Mouse (Mus musculus): ENCODE data around the gene Tmem52. TPM values are rescaled to one million over a fixed set of nuclear protein-coding genes. Genes with fewer than 3 reads are reported as not detected.
"Not testable (repeated sequence)": the region's sequence is repeated elsewhere in the genome, so short reads cannot be mapped to it uniquely, and the experiment has no call there.

Gene Tmem52
- total RNA-seq, 2 experiments from 2014 or later: 262 to 263 TPM

DNA sequence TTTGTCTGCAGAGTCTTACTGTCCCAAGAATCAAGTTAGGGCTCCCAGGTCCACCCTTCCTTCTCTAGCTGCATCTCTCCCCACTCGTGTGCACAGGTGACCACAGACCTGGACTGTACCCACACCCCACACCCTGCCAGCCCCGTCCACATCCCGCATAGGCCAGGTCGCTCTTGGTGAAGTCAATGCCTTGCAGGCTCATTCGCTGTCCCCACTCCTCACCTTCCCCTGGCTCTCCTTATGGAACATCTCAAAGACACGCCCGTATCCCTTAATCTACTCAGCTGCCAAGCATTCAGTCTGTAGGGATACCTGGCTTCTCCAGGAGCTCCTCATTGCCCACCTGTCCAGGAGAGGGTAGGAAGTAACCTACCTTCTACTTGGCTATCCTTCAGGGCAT, 2.5 kb downstream of the Tmem52 start:
- DNase-seq: no peak

GRCm38 (mm10) chr4:155472716-155473290, 3.9 kb downstream of the Tmem52 start:
- DNase-seq: peak; percentile 69

GRCm38 (mm10) chr4:155473319-155473718, 4.4 kb downstream of the Tmem52 start:
- peak; percentile 76 for DNase-seq

DNA sequence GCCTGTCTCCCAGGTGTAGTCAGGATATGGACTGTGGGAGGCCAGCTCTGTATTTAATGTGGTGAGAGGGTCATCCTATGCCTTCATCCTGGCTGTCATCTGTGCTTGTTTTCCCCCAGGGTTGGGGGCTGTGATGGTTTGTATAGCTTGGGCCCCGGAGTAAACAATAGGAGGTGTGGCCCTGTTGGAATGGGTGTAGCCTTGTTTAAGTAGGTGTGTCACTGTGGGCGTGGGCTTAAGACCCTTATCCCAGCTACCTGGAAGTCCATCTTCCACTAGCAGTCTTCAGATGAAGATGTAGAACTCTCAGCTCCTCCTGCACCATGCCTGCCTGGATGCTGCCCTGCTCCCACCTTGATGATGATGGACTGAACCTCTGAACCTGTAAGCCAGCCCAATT, 4.9 kb downstream of the Tmem52 start:
- not testable (repeated sequence) for DNase-seq

DNA sequence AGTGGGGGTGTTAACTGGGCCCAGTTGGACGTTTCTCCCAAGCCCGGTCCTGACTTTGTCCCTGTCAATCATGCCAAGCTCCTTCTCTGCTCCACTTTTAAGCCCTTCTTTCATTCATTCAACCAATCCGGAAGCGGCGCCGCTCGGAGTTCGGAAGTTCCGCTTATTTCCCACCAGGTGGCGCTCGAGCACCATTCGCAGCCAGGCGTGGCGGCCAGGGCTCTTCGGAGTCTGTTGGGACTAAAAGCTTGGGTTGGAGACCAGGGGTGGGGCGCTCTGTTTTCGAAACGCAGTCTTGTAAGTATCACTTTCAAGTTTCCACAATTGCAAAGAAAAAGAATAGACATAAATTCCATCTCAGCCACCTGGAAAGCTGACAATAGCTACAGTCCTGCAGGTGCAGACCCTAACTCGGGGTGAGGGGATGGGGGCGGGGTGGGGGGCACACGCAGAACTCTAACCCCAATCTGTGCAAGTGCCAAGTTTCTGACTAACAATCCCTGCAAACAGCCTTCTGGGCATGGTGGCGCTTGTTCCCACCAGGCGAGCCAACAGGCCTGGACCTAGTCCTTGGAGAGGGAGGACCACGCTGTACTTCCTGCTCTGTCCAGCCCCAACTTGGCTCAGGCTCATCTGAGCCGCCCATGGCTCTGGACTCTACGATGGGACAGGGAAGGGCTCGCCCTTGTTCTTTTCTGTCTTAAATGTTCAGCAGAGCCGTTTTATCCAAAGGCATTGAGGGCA, 12.6 kb downstream of the Tmem52 start:
- peak; percentile 79 for DNase-seq

DNA sequence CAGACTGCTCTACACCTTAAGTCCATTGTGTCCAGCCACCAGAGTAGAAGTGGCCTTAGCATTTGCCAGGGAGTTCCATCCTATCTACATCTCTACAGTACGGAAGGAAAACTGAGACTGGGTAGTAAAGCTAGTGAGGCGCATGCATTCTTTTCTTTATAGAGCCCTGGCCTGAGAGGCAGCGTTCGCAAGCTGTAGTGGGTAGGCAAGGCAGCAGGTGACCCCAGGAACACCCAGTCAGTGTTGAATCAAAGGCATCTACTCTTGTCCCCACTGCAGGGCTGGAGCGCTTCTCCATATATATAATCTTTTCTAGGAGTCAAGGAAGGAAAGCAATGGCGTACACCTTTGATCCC, 13.2 kb downstream of the Tmem52 start:
- DNase-seq: no peak

DNA sequence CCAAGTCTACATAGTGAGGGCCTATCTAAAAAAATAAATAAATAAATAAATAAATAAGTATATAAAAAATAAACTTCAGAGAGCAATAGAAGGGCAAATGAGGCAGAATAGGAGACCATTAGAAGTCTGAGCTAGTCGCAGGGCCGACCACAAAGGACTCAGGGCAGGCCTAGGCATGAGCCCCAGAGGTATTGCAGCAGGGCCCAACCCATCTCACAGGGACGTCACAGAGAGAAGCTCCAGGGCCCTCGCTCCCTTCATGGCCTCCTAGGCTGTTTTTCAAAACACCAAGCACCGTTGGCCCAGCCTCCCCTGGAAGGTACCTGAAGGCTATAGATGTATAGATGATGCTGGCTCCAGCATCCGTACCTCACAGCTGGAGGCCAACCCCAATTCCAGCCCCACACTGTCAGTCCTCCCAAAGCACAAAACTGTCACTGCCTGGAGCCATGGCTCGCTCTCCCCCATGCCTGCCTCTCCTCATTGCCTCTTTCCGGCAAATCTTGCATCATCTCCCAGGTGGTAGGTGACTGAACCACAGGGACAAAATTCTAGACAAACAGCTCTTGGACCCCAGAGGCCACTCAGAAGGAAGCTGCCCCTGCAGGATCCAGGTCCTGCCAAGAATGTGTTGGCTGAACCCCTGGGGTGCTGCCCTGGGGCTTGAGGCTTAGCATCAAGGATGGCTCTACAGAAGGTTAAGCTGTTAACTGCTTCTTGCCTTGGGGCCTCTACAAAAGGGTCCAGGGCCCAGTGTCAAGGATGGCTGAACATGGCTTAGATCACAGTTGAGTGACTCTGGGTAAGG, 14.0 kb downstream of the Tmem52 start:
- DNase-seq: no peak

DNA sequence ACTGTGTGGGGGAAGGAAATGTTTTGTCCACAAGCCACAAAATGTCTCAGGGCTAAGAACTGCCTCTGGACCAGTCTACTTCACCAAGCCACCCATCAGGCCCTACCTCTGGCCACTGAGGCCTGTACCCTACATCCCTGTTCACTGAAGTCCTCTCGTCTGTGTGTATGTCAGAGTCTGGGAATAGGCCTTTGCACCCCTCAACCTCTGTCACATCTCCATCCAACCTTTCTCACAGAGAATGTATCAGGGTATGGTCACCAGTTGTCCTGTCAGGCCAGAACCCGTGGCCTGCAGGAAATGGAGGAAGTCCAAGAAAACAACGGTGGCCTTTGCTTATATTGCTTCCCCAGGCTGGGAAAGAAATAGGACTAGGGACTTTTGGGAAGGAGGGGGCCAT, 16.6 kb downstream of the Tmem52 start:
- DNase-seq: peak; percentile 3

- DNase-seq: no peak
Observed at GRCm38 (mm10) chr4:155487746-155488145, 18.8 kb downstream of the Tmem52 start.

DNA sequence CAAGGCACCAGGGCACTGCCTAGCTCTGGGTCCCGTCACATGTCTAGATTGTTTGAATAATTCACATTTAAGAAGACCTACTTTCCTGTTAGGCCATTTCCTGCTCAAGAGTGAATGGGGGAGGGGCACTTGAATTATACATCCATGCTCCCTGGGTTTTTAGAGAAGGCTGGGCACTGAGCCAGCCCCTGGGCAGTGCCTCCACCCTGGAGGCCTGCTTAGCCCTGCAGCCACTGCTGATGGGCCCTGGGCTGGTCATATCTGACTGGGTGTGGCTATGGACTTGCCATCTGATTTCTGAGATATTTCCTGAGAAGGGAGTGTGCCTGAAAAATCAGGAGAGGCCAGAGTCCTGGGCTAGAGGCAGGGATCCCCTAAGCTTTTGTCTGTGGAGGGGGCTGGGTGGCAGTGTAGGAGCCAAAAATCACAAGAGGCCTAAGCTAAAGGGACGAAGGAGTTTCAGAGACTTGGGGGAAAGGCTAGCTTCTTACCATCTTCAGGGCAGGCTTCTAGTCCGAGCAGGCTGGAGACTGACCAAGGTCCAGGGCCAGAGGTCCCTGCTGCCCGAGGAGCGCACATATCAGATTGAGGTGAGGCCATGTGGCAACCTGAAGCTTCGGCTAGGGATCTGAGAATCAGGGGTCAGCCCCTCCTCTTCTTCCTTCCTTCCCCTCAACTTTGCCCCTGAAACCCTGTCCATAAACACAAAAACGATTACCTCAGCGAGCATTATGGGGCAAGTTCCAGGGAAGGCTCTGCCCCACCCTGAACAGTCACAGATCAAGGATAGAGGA, 19.5 kb downstream of the Tmem52 start:
- peak; percentile 53 for DNase-seq

- DNase-seq: peak; percentile 4
Observed at GRCm38 (mm10) chr4:155489101-155489970, 20.4 kb downstream of the Tmem52 start.

GRCm38 (mm10) chr4:155490456-155490855, 21.5 kb downstream of the Tmem52 start:
- DNase-seq: peak; percentile 4

- DNase-seq: peak; percentile 88
Observed at GRCm38 (mm10) chr4:155490990-155491504, 22.1 kb downstream of the Tmem52 start, which contains the start of gene Gnb1. Gene Gnb1 (plus strand): TSS chr4:155491361.

DNA sequence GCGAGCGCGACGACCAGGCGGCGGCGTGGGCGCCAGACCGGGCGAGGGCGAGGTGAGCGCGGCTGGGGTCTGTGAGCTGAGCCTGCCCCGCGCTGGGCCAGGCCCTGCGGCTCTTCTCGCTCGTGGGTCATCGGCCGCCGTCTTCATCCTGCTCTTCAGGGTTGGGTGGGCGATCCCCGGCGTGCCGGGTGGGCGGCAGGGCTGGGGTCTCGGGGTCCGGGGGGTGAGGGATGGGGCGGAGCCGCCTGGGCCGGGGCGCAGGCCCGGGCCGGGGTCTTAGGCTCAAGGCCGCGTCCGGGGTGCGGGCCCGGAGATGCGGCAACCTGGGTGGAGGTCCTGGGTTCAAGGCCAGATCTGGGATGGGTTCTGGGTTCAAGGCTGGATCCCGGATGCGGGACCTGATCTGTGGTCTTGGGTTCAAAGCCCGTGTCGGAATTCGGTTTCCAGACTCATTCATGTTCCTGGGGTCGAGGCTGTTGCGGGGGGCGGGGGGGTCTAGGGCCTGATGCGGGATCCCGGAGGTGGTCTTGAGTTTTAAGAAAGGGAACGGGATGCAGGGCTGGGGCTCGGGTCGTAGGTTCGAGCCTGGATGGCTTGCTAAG, 22.7 kb downstream of the Tmem52 start:
- DNase-seq: peak; percentile 33

DNA sequence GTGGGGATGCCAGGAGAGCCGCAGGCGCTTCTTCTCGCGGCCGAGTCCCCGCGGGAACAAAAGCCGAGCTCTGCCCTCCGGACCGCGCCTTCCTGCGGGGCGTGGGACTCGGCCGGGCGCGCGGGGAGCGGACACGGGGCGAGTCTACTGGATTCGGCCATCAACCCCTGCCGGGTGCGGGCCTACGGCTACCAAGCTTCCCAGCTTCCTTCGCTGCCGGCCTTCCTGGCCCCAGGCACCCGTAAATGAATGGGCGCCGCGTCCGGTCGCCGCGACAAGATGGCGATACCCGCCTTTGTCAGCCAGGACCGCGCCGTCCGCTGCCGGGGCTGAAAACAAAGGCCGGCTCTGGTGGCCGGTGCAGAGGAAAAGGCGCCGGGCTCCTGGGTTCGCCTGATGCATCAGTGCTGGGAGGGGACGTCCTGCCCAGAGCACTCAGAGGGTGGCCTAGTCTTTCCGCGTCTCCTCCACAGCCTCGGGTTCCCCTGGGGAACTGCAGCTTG, 23.3 kb downstream of the Tmem52 start:
- DNase-seq: peak; percentile 47

DNA sequence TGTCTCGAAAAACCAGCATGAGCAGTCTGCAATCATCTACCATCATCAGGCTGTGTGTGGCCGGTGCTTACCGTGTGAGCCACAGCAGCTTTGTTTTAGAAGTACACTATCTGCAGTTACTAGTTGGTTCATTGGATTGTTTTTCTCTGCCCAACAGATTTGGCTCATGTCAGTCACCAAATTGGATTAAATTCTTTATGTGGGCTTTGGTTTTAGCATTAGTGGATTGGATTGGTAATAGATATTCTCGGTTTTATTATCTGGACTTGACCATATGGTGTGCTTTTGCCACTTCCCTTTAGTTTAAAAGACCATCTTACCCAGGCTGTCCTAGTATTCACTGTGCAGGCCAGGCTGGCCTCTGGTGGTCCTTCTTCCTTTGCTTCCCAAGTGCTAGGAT, 26.0 kb downstream of the Tmem52 start:
- no peak for DNase-seq

DNA sequence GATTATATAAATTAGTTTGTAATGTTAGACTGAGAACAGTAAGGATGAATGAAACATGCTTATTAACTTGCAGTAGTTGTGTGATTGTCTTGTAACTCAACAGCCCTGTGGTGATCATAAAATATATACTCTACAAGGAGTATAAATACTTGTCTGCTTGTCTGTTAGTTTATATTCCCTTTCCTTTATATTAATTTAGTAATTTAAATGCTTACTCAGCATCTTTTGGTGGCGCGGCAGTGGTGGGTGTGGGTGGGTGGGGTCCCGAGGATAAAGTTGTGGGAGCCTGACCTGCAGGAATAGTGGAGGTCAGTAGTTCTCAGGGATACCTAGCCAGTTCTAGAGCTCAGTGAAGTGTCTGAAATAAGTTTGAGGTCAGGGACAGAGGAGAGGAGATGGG, 29.0 kb downstream of the Tmem52 start:
- peak; percentile 1 for DNase-seq

- no peak for DNase-seq
Observed at GRCm38 (mm10) chr4:155501126-155501525, 32.2 kb downstream of the Tmem52 start.

GRCm38 (mm10) chr4:155505067-155505466, 36.2 kb downstream of the Tmem52 start:
- DNase-seq: no peak

DNA sequence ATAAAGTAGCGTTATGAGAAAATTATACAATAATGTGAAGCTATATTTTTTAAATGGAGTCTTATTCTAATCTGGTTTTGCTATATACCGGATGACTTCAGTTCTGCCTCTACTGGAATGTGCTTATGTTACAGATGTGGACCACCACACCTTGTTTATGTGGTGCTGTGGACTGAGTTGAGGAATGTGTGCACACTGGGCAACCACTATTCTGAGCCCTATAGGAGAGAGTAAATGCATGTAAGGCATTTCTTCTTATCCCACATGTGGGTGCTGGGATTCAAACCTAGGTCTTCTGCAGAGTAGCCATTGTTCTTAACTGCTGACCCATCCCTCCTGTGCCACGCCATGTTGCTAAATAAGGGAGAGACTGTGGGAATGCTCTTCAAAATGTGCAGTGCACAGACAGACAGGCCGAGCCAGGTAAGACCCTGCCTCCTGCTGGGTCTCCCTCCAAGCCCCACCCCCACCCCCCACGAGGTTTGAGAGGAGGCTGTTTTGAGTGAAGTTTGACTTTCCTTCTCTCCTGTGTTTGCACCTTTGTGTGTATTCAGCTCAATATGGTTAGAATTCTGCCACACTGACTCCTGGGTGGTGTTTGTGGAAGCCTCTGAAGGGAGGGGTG, 36.9 kb downstream of the Tmem52 start:
- no peak for DNase-seq
